Mouse (Mus musculus): Measurements from ENCODE around the gene Tmem8b. TPM values are rescaled to one million over a fixed set of nuclear protein-coding genes. Genes with fewer than 3 reads are reported as not detected.
A peak's percentile ranks its signal among the peaks of the same experiment; 100 is the strongest.

Tmem8b gene
- total and polyA plus RNA-seq, 3 experiments, result 0.76 to 2.9 (median 2.9) TPM

DNA sequence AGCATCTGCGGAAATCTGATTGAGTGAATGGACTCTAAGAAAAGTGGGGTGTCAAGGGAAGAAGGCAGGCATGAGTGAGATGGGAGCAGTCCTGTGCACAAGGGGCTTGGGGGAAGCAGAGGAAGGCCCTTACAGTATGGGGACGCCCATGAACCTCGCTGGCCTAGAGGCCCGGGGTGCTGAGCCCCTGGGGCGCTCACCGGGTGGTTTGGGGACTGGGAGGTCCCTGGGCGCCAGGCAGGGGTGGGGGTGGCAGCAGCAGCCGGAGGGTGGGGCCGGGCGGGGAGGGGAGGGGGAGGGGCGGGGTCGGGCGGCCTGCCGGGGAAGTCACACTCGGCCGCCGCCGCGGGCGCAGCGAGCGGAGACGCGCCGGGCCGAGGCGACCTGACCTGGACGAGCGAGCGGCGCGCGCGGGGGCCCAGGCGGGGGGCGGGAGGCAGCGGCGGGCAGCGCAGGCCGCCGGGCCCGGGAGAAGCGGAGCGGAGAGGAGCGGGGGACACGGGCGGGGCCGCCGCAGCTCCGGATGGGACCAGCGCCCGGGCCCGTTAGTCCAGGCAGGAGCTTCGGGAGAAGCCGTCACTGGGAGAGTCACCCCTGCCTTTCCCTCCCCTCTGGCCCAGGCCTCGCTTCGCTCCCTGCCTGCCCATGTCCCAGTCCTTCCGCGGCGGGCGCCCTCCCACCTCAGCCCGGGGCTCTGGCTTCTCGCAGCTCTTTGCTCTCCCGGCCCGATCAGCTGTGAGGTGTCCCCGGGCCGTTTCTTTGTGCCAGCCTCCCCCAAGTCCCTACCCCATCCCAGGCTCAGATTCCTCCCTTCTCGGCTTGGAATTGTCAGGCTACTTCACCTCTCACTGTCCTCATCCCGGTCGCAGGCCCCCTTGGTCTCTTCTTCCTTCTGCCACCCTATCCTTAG, 37.5 kb upstream of the Tmem8b start, which contains the start of gene Npr2:
Npr2 (plus strand) TSS at position 890 of the 910 bp plus-strand sequence.
- Histone ChIP-seq H3K9me3 (replicated peaks) (peaks cover 5% of the 10 kb centered on the region), H3K36me3 (replicated peaks) (no peaks in the 10 kb centered on the region), H3K4me1 (ENCODE audit: insufficient read depth, low read depth, low read length) (peaks cover 26% of the 10 kb centered on the region), H3K4me3 (ENCODE audit: low read depth, low read length) (peak within 1 kb of the TSS; percentile 72), H3K27me3 (ENCODE audit: insufficient read depth, low read length) (peaks cover 50% of the 10 kb centered on the region)
- DNase-seq (ENCODE audit: low spot score) (peak; percentile 32), ATAC-seq (ENCODE audit: extremely low read depth, insufficient number of reproducible peaks, low FRiP score, poor library complexity, severe bottlenecking) (no peak)
- TF ChIP-seq CTCF (IDR thresholded peaks at IDR 0.05; ENCODE audit: low read depth, low read length) (no peak), GATA2 (IDR thresholded peaks at IDR 0.05; ENCODE audit: borderline replicate concordance, low read depth, low read length) (no peak), GATA1 (IDR thresholded peaks at IDR 0.05; ENCODE audit: borderline replicate concordance, low read length) (no peak), POLR2AphosphoS5 (IDR thresholded peaks at IDR 0.05; ENCODE audit: insufficient replicate concordance, low read depth, low read length) (no peak), TAL1 (conservative IDR thresholded peaks at IDR 0.05; ENCODE audit: low read depth, low read length) (no peak)

DNA sequence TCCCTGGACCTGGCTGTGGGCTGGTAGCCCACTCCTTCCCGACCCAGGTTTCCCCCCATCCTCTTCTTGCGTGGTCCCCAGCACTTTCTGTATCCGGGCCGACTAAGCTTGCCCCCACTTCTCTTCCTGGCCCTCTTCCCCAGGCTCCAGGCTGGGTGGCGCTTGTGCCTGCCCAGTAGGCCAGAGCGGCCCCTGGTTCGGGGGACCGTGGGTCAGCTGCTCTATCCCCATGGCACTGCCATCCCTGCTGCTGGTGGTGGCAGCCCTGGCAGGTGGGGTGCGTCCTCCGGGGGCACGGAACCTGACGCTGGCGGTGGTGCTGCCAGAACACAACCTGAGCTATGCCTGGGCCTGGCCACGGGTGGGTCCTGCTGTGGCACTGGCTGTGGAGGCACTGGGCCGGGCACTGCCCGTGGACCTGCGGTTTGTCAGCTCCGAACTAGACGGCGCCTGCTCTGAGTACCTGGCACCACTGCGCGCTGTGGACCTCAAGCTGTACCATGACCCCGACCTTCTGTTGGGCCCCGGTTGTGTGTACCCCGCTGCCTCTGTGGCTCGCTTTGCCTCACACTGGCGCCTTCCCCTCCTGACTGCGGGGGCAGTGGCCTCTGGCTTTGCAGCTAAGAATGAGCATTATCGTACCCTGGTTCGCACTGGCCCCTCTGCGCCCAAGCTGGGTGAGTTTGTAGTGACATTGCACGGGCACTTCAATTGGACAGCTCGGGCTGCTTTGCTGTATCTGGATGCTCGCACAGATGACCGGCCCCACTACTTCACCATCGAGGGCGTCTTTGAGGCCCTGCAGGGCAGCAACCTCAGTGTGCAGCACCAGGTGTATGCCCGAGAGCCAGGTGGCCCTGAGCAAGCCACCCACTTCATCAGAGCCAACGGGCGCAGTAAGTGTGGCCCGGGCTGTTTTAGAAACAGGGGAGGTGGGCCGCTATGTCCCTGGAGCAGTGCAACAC, 36.5 kb upstream of the Tmem8b start:
- peak overlapping the region; percentile 72; the same call in 1 of the 2 replicates for H3K4me3 ChIP-seq (ENCODE audit: low read depth, low read length)
- H3K36me3 ChIP-seq (replicated peaks), result no peaks in the 10 kb centered on the region
- H3K4me1 ChIP-seq (ENCODE audit: insufficient read depth, low read depth, low read length), result peaks cover 26% of the 10 kb centered on the region
- no peak for ATAC-seq (ENCODE audit: extremely low read depth, insufficient number of reproducible peaks, low FRiP score, poor library complexity, severe bottlenecking)
- no peak for DNase-seq (ENCODE audit: low spot score)
- H3K27me3 ChIP-seq (ENCODE audit: insufficient read depth, low read length), result peaks cover 55% of the 10 kb centered on the region
- no peak for TF ChIP-seq CTCF (IDR thresholded peaks at IDR 0.05; ENCODE audit: low read depth, low read length)
- TF ChIP-seq GATA2 (IDR thresholded peaks at IDR 0.05; ENCODE audit: borderline replicate concordance, low read depth, low read length), result no peak
- TF ChIP-seq GATA1 (IDR thresholded peaks at IDR 0.05; ENCODE audit: borderline replicate concordance, low read length), result no peak
- TF ChIP-seq TAL1 (conservative IDR thresholded peaks at IDR 0.05; ENCODE audit: low read depth, low read length), result no peak
- TF ChIP-seq POLR2AphosphoS5 (IDR thresholded peaks at IDR 0.05; ENCODE audit: insufficient replicate concordance, low read depth, low read length), result no peak
- H3K9me3 ChIP-seq (replicated peaks), result no peaks in the 10 kb centered on the region

- no peaks in the 10 kb centered on the region for H3K36me3 ChIP-seq (replicated peaks)
- TF ChIP-seq GATA1 (IDR thresholded peaks at IDR 0.05; ENCODE audit: borderline replicate concordance, low read length), result no peak
- no peak for TF ChIP-seq GATA2 (IDR thresholded peaks at IDR 0.05; ENCODE audit: borderline replicate concordance, low read depth, low read length)
- TF ChIP-seq POLR2AphosphoS5 (IDR thresholded peaks at IDR 0.05; ENCODE audit: insufficient replicate concordance, low read depth, low read length), result no peak
- TF ChIP-seq CTCF (IDR thresholded peaks at IDR 0.05; ENCODE audit: low read depth, low read length), result no peak
- no peak for TF ChIP-seq TAL1 (conservative IDR thresholded peaks at IDR 0.05; ENCODE audit: low read depth, low read length)
- H3K4me3 ChIP-seq (ENCODE audit: low read depth, low read length), result no peak overlapping the region
- ATAC-seq (ENCODE audit: extremely low read depth, insufficient number of reproducible peaks, low FRiP score, poor library complexity, severe bottlenecking), result no peak
- DNase-seq (ENCODE audit: low spot score), result no peak
- H3K4me1 ChIP-seq (ENCODE audit: insufficient read depth, low read depth, low read length), result peaks cover 26% of the 10 kb centered on the region
- H3K27me3 ChIP-seq (ENCODE audit: insufficient read depth, low read length), result peaks cover 55% of the 10 kb centered on the region
- H3K9me3 ChIP-seq (replicated peaks), result no peaks in the 10 kb centered on the region
Measured at GRCm38 (mm10) chr4:43633296-43633695, 35.5 kb upstream of the Tmem8b start.

DNA sequence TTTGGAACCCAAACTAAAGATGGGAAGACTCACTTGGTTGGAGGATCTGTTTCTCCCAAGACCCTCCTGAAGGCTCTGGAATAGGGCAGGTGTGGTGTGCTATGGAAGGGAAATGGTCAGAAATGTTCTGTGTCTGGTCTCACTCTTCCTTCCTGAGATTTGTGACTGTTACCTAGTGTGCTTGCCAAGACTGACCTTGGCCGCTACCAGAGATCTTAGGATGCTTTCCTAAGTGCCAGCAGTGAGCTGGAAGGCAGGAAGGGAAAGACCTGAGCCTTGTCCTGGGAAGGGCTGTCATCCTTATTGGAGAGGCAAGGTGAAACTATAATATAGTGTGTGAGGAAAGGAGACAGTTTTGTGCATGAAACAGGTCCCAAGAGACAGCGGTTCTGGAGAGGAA, 35.0 kb upstream of the Tmem8b start:
- H3K4me1 ChIP-seq (ENCODE audit: insufficient read depth, low read depth, low read length), result peaks cover 26% of the 10 kb centered on the region
- no peak overlapping the region for H3K4me3 ChIP-seq (ENCODE audit: low read depth, low read length)
- H3K27me3 ChIP-seq (ENCODE audit: insufficient read depth, low read length), result peaks cover 55% of the 10 kb centered on the region
- ATAC-seq (ENCODE audit: extremely low read depth, insufficient number of reproducible peaks, low FRiP score, poor library complexity, severe bottlenecking) (no peak), DNase-seq (ENCODE audit: low spot score) (no peak)
- TF ChIP-seq TAL1 (conservative IDR thresholded peaks at IDR 0.05; ENCODE audit: low read depth, low read length), result no peak
- TF ChIP-seq GATA1 (IDR thresholded peaks at IDR 0.05; ENCODE audit: borderline replicate concordance, low read length), result no peak
- TF ChIP-seq POLR2AphosphoS5 (IDR thresholded peaks at IDR 0.05; ENCODE audit: insufficient replicate concordance, low read depth, low read length), result no peak
- TF ChIP-seq CTCF (IDR thresholded peaks at IDR 0.05; ENCODE audit: low read depth, low read length), result no peak
- TF ChIP-seq GATA2 (IDR thresholded peaks at IDR 0.05; ENCODE audit: borderline replicate concordance, low read depth, low read length), result no peak
- H3K9me3 ChIP-seq (replicated peaks), result no peaks in the 10 kb centered on the region
- H3K36me3 ChIP-seq (replicated peaks), result no peaks in the 10 kb centered on the region

DNA sequence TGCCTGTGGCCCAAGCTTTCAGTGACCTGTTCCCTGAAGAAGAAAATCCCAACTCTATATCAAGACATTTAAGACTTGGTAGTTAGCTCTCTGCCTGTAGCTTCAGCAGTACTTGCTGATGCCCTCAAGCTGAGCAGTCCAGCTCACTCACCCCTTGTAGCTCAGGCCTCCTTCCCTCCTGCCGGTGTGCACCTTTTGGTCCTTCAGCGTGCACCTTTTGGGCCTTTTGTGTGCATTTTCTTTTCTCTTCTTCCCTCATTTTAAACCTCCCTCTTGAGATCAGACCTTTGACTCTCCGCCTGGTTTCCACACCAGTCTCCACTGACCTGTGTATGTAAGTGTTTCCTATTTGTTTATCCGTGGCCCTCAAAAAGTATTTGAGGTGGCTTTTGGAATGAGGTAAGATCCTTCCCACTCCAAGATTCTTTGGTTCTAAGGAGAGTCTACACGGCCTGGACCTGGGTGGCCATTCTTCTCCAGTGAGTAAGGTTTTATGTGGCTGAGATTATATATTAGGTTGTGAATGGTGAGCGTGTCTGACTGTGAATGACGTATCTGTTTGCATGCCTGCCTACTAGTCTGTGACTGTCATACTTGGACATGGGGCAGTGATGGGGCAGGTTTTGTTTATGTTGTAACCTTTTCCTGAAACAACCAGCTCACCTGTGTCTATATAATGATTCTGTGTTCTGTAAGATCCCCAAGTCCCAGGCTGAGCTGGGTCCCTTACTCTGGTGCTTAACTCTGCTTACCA, 34.0 kb upstream of the Tmem8b start:
- no peaks in the 10 kb centered on the region for H3K9me3 ChIP-seq (replicated peaks)
- H3K36me3 ChIP-seq (replicated peaks), result no peaks in the 10 kb centered on the region
- H3K4me3 ChIP-seq (ENCODE audit: low read depth, low read length), result no peak overlapping the region
- peaks cover 23% of the 10 kb centered on the region for H3K4me1 ChIP-seq (ENCODE audit: insufficient read depth, low read depth, low read length)
- ATAC-seq (ENCODE audit: extremely low read depth, insufficient number of reproducible peaks, low FRiP score, poor library complexity, severe bottlenecking), result no peak
- no peak for DNase-seq (ENCODE audit: low spot score)
- TF ChIP-seq TAL1 (conservative IDR thresholded peaks at IDR 0.05; ENCODE audit: low read depth, low read length) (no peak), GATA2 (IDR thresholded peaks at IDR 0.05; ENCODE audit: borderline replicate concordance, low read depth, low read length) (no peak), CTCF (IDR thresholded peaks at IDR 0.05; ENCODE audit: low read depth, low read length) (no peak), GATA1 (IDR thresholded peaks at IDR 0.05; ENCODE audit: borderline replicate concordance, low read length) (no peak), POLR2AphosphoS5 (IDR thresholded peaks at IDR 0.05; ENCODE audit: insufficient replicate concordance, low read depth, low read length) (no peak)
- peaks cover 55% of the 10 kb centered on the region for H3K27me3 ChIP-seq (ENCODE audit: insufficient read depth, low read length)

All from G1E (cell line).